Mouse (Mus musculus): ENCODE measurements around the gene Med31. TPM values are rescaled to one million over a fixed set of nuclear protein-coding genes. Genes with fewer than 3 reads are reported as not detected.

Gene Med31
- total and polyA plus RNA-seq, 2 experiments from 2014 or later: 26.5 to 42.4 TPM

DNA sequence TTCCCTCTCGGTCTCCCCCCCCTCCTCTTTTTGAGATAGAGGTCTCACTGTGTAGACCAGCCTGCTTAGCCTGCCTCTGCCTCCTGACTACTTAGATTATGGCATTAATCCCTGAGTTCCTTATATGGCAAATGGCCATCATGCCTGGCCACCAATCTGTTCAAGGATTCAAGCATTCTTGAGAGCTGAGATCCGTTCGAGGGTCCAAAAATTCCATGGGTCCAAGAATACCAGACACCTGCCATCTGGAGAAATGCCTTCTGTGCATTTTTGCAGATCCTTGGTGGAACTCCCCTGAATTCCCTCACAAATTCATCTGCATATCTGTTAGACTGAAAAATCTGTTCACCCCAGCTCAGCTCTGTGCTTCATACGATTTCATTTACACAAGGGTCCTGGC, 8.0 kb upstream of the Med31 start:
- Histone ChIP-seq H3K9me3 (ENCODE audit: low read length) (no peaks in the 10 kb centered on the region), H3K4me1 (ENCODE audit: insufficient read depth, low read length) (no peaks in the 10 kb centered on the region), H3K27me3 (ENCODE audit: insufficient read depth, low read length) (no peaks in the 10 kb centered on the region), H3K27ac (ENCODE audit: low read depth, low read length) (no peak overlapping the region), H3K9ac (replicated peaks; ENCODE audit: low read length, poor library complexity, severe bottlenecking) (no peak overlapping the region), H3K4me2 (ENCODE audit: low read depth, low read length, poor library complexity, severe bottlenecking) (no peak overlapping the region), H3K4me3 (ENCODE audit: low read depth, low read length) (no peak overlapping the region), H3K36me3 (ENCODE audit: insufficient read depth, low read length) (no peaks in the 10 kb centered on the region)
- no peak for DNase-seq (ENCODE audit: low spot score)
- no peak for ATAC-seq (ENCODE audit: low FRiP score)
- no peak for TF ChIP-seq CTCF (IDR thresholded peaks at IDR 0.05)
- WGBS: 85% methylated on average over 4 of the region's 4 CpGs

DNA sequence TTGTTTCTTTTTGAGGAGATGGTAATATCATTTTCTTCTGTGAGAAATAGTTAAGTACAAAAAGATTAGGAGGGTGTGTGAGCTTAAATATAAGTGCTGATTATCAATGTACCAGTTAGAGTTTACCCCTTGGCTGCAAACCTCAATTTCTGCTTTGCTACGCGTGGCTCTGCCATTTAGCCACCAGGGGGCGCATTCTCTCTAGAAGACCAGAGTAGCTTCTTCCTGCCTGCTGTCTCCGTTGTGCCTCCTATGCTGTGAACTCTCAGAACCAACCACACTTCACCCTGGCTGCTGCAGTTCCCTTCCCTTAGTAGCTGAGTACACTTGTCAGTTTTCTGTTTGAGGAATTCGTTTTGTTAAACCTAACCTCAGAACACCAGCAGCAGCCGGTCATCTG, 5.9 kb upstream of the Med31 start:
- peak; percentile 91 for TF ChIP-seq CTCF (IDR thresholded peaks at IDR 0.05)
- H3K9me3 ChIP-seq (ENCODE audit: low read length): no peaks in the 10 kb centered on the region
- no peak overlapping the region for H3K4me3 ChIP-seq (ENCODE audit: low read depth, low read length)
- 14% methylated on average over 6 of the region's 6 CpGs for WGBS
- H3K4me2 ChIP-seq (ENCODE audit: low read depth, low read length, poor library complexity, severe bottlenecking): no peak overlapping the region
- no peaks in the 10 kb centered on the region for H3K27me3 ChIP-seq (ENCODE audit: insufficient read depth, low read length)
- no peak for ATAC-seq (ENCODE audit: low FRiP score)
- no peak overlapping the region for H3K9ac ChIP-seq (replicated peaks; ENCODE audit: low read length, poor library complexity, severe bottlenecking)
- DNase-seq (ENCODE audit: low spot score): peak; percentile 88
- H3K4me1 ChIP-seq (ENCODE audit: insufficient read depth, low read length): peaks cover 2% of the 10 kb centered on the region; the same call in 1 of the 2 replicates
- H3K36me3 ChIP-seq (ENCODE audit: insufficient read depth, low read length): no peaks in the 10 kb centered on the region
- no peak overlapping the region for H3K27ac ChIP-seq (ENCODE audit: low read depth, low read length)

DNA sequence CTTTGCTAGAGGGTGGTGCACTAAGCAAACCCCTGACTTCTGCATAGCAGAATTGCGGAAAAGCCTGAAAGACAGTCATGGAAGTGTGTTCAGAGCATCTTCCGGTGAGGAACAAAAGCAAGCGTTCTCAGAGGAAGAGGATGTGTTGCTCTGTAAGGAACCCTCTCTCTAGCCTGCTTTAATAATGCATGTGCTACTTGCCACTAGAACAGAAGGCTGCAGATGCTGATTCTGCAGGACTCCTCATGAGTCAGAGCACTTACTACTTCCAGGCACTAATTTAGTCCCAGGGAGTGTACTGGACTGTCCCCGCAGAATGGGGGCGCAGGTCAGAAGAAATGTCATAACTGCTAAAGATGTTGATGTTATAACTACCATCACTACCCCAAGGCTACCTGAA, 1.7 kb upstream of the Med31 start:
- Histone ChIP-seq H3K36me3 (ENCODE audit: insufficient read depth, low read length) (0 out of 2 replicates have a peak, but pooled peaks cover 3% of the 10 kb centered on the region), H3K9ac (replicated peaks; ENCODE audit: low read length, poor library complexity, severe bottlenecking) (no peak overlapping the region), H3K4me2 (ENCODE audit: low read depth, low read length, poor library complexity, severe bottlenecking) (peak overlapping the region; percentile 18), H3K9me3 (ENCODE audit: low read length) (no peaks in the 10 kb centered on the region), H3K27me3 (ENCODE audit: insufficient read depth, low read length) (no peaks in the 10 kb centered on the region), H3K4me3 (ENCODE audit: low read depth, low read length) (no peak overlapping the region), H3K4me1 (ENCODE audit: insufficient read depth, low read length) (peaks cover 4% of the 10 kb centered on the region; the same call in 1 of the 2 replicates), H3K27ac (ENCODE audit: low read depth, low read length) (no peak overlapping the region)
- DNase-seq (ENCODE audit: low spot score) (no peak), ATAC-seq (ENCODE audit: low FRiP score) (no peak)
- 78% methylated on average over 5 of the region's 5 CpGs for WGBS
- no peak for TF ChIP-seq CTCF (IDR thresholded peaks at IDR 0.05)

DNA sequence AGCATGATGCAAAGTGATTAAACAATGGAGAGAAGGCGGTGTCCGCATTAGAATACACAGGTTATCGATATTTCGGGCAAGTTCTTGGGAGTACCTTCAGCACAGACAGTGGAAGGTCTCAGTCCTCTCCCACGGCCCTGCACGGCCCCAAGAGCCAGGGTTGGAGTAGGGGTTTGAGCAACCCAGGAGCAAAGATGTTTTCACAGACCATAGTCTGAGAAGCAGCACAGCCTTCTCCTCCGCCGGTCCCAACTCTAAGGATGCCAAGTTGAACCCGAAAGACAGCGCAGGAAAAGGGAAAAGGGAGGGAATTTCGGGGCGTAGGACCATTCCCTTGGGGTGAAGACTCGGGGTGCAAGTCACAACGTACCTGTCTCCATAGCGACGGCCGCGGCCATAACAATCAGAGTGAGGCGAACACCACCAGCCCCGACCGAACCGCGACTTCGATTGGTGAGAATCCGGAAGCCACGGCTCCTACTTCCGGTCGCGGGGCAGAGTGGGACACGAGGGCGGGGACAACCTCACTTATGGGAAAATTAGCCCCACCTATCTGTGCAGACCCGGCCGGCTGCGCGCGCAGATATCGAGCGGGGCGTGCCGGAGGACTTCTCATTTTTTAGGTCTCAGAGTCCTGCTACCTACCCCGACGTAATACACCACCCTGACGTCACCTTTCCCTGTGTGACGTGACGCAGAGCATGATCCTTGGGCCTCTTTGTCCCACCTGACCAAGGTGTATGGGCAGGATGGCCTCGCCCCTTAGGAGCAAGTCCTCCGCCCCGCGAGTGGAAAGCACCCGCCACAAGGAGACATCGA, 592 bp downstream of the Med31 start:
- TF ChIP-seq CTCF (IDR thresholded peaks at IDR 0.05): peak; percentile 35
- peak; percentile 95 for ATAC-seq (ENCODE audit: low FRiP score)
- H3K4me1 ChIP-seq (ENCODE audit: insufficient read depth, low read length): peaks cover 4% of the 10 kb centered on the region; the same call in 1 of the 2 replicates

DNA sequence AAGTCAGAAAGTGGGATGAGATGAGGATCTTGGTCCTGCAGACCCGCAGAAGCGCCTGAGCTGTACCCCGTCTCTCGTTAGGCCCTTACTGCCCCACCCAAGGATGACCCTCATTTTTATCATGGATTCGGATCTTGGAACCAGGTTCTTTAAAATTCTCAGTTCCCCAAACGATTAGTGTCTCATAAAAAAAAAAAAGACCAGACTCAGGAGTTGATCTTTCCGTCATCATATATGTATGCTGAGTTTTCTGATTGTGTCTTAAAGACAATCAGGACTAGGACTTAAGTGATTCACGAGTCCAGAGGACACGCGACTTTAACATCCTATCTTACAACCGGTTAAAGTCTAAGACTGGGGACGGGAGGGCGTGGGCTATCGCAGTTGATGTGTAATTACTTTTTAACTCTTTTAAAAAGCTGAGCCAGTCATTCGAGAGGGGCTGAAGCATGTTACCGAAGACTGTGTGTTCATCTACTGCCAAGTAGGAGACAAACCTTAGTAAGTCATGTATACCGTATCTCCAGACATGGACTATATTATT, 7.5 kb downstream of the Med31 start:
- H3K4me1 ChIP-seq (ENCODE audit: insufficient read depth, low read length): peaks cover 12% of the 10 kb centered on the region
- no peak for TF ChIP-seq CTCF (IDR thresholded peaks at IDR 0.05)
- H3K27ac ChIP-seq (ENCODE audit: low read depth, low read length): peak overlapping the region; percentile 78; the same call in 1 of the 2 replicates
- H3K9ac ChIP-seq (replicated peaks; ENCODE audit: low read length, poor library complexity, severe bottlenecking): peak overlapping the region; percentile 90
- H3K36me3 ChIP-seq (ENCODE audit: insufficient read depth, low read length): peaks cover 21% of the 10 kb centered on the region
- H3K4me3 ChIP-seq (ENCODE audit: low read depth, low read length): peak overlapping the region; percentile 80
- ATAC-seq (ENCODE audit: low FRiP score) (no peak), DNase-seq (ENCODE audit: low spot score) (no peak)
- peak overlapping the region; percentile 91 for H3K4me2 ChIP-seq (ENCODE audit: low read depth, low read length, poor library complexity, severe bottlenecking)
- no peaks in the 10 kb centered on the region for H3K9me3 ChIP-seq (ENCODE audit: low read length)
- H3K27me3 ChIP-seq (ENCODE audit: insufficient read depth, low read length): no peaks in the 10 kb centered on the region
- 22% methylated on average over 17 of the region's 17 CpGs for WGBS

More for the DNA sequence above, 592 bp downstream of the Med31 start:
- Histone ChIP-seq H3K4me2 (ENCODE audit: low read depth, low read length, poor library complexity, severe bottlenecking) (peak overlapping the region; percentile 81), H3K36me3 (ENCODE audit: insufficient read depth, low read length) (peaks cover 21% of the 10 kb centered on the region), H3K4me3 (ENCODE audit: low read depth, low read length) (peak overlapping the region; percentile 76), H3K27ac (ENCODE audit: low read depth, low read length) (peak overlapping the region; percentile 87), H3K9ac (replicated peaks; ENCODE audit: low read length, poor library complexity, severe bottlenecking) (peak overlapping the region; percentile 73), H3K9me3 (ENCODE audit: low read length) (no peaks in the 10 kb centered on the region), H3K27me3 (ENCODE audit: insufficient read depth, low read length) (no peaks in the 10 kb centered on the region)
- peak; percentile 98 for DNase-seq (ENCODE audit: low spot score)
- under 1% methylated on average over 49 of the region's 51 CpGs for WGBS

Measured in midbrain, postnatal 0 days (tissue).